Mouse (Mus musculus) liver, embryonic 14.5 days (tissue): ENCODE data around the gene 4930469K13Rik.

Experiments used
- CTCF ChIP-seq: IDR thresholded peaks from 2 replicates; pipeline ENCODE4 v1.5.1; 2016; ENCODE audit warnings: antibody characterized with exemption, low read depth, control low read depth
- EP300 ChIP-seq: IDR thresholded peaks from 2 replicates; pipeline ENCODE4 v1.6.1; 2016; ENCODE audit warnings: antibody characterized with exemption, low read depth

DNA sequence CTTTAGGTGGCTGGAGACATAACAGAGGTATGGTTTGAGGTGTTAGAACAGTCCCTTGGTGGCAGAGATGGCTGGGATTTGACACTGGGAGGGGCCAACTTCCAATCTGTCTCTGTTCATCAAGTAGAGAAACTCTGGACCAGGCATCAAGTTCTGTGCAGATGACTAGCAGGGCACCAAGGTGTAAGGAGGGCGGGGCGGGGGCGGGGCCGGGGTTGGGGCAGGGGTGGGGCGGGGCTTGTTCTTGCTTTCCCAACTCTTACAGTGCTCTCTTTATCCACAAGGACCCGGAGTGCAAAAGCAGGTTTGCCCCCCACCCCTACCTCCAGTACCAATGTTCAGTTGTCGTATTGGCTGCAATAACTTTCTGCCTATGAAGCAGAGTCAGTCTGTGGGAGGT, 136.2 kb downstream of the 4930469K13Rik start:
- TF ChIP-seq CTCF (no peak), EP300 (no peak)
